Mouse (Mus musculus): ENCODE results near the gene Fcgrt. TPM values are rescaled to one million over a fixed set of nuclear protein-coding genes. Genes with fewer than 3 reads are reported as not detected.
"Not testable (repeated sequence)": the region's sequence is repeated elsewhere in the genome, so short reads cannot be mapped to it uniquely, and the experiment has no call there.

The Fcgrt gene
- total RNA-seq, 1 experiment from 2014 or later, result 32.2 TPM

- ATAC-seq (ENCODE audit: extremely low read depth, insufficient number of reproducible peaks, low FRiP score, poor library complexity, severe bottlenecking), result no peak
These were observed 30.0 kb upstream of the Fcgrt start for GRCm38 (mm10) chr7:45133446-45134159.

GRCm38 (mm10) chr7:45131850-45132249 is 28.2 kb upstream of the Fcgrt start:
- no peak for ATAC-seq (ENCODE audit: extremely low read depth, insufficient number of reproducible peaks, low FRiP score, poor library complexity, severe bottlenecking)

GRCm38 (mm10) chr7:45129776-45130512 is 26.3 kb upstream of the Fcgrt start:
- no peak for ATAC-seq (ENCODE audit: extremely low read depth, insufficient number of reproducible peaks, low FRiP score, poor library complexity, severe bottlenecking)

- no peak for ATAC-seq (ENCODE audit: extremely low read depth, insufficient number of reproducible peaks, low FRiP score, poor library complexity, severe bottlenecking)
These were observed 25.7 kb upstream of the Fcgrt start for GRCm38 (mm10) chr7:45129318-45129717.

GRCm38 (mm10) chr7:45128624-45129246 is 25.1 kb upstream of the Fcgrt start, which contains the start of gene Rpl13a:
Gene Rpl13a (minus strand): TSS chr7:45128761.
- ATAC-seq (ENCODE audit: extremely low read depth, insufficient number of reproducible peaks, low FRiP score, poor library complexity, severe bottlenecking), result peak; percentile 78

GRCm38 (mm10) chr7:45127700-45128224 is 24.1 kb upstream of the Fcgrt start:
- no peak for ATAC-seq (ENCODE audit: extremely low read depth, insufficient number of reproducible peaks, low FRiP score, poor library complexity, severe bottlenecking)

- ATAC-seq (ENCODE audit: extremely low read depth, insufficient number of reproducible peaks, low FRiP score, poor library complexity, severe bottlenecking), result no peak
These were observed 23.4 kb upstream of the Fcgrt start for GRCm38 (mm10) chr7:45126844-45127699.

GRCm38 (mm10) chr7:45126147-45126843 is 22.6 kb upstream of the Fcgrt start:
- ATAC-seq (ENCODE audit: extremely low read depth, insufficient number of reproducible peaks, low FRiP score, poor library complexity, severe bottlenecking), result no peak

- ATAC-seq (ENCODE audit: extremely low read depth, insufficient number of reproducible peaks, low FRiP score, poor library complexity, severe bottlenecking), result not testable (repeated sequence)
These were observed 22.0 kb upstream of the Fcgrt start for GRCm38 (mm10) chr7:45125649-45126048.

- no peak for ATAC-seq (ENCODE audit: extremely low read depth, insufficient number of reproducible peaks, low FRiP score, poor library complexity, severe bottlenecking)
These were observed 21.5 kb upstream of the Fcgrt start for GRCm38 (mm10) chr7:45125144-45125600.

GRCm38 (mm10) chr7:45124224-45125143 is 20.8 kb upstream of the Fcgrt start, which contains the start of gene Rps11:
Gene Rps11 (minus strand): TSS chr7:45124439.
- peak; percentile 65 for ATAC-seq (ENCODE audit: extremely low read depth, insufficient number of reproducible peaks, low FRiP score, poor library complexity, severe bottlenecking)

GRCm38 (mm10) chr7:45123186-45123570 is 19.5 kb upstream of the Fcgrt start:
- ATAC-seq (ENCODE audit: extremely low read depth, insufficient number of reproducible peaks, low FRiP score, poor library complexity, severe bottlenecking), result no peak

- ATAC-seq (ENCODE audit: extremely low read depth, insufficient number of reproducible peaks, low FRiP score, poor library complexity, severe bottlenecking), result no peak
These were observed 19.0 kb upstream of the Fcgrt start for GRCm38 (mm10) chr7:45122561-45123185.

- no peak for ATAC-seq (ENCODE audit: extremely low read depth, insufficient number of reproducible peaks, low FRiP score, poor library complexity, severe bottlenecking)
These were observed 18.3 kb upstream of the Fcgrt start for GRCm38 (mm10) chr7:45121966-45122365.

- ATAC-seq (ENCODE audit: extremely low read depth, insufficient number of reproducible peaks, low FRiP score, poor library complexity, severe bottlenecking), result peak; percentile 54
These were observed 17.8 kb upstream of the Fcgrt start for GRCm38 (mm10) chr7:45121404-45121803.

- ATAC-seq (ENCODE audit: extremely low read depth, insufficient number of reproducible peaks, low FRiP score, poor library complexity, severe bottlenecking), result no peak
These were observed 16.4 kb upstream of the Fcgrt start for GRCm38 (mm10) chr7:45119780-45120709.
